Comparison of ENCODE assay signal across 10 mouse cellular contexts in the genomic region with DNA sequence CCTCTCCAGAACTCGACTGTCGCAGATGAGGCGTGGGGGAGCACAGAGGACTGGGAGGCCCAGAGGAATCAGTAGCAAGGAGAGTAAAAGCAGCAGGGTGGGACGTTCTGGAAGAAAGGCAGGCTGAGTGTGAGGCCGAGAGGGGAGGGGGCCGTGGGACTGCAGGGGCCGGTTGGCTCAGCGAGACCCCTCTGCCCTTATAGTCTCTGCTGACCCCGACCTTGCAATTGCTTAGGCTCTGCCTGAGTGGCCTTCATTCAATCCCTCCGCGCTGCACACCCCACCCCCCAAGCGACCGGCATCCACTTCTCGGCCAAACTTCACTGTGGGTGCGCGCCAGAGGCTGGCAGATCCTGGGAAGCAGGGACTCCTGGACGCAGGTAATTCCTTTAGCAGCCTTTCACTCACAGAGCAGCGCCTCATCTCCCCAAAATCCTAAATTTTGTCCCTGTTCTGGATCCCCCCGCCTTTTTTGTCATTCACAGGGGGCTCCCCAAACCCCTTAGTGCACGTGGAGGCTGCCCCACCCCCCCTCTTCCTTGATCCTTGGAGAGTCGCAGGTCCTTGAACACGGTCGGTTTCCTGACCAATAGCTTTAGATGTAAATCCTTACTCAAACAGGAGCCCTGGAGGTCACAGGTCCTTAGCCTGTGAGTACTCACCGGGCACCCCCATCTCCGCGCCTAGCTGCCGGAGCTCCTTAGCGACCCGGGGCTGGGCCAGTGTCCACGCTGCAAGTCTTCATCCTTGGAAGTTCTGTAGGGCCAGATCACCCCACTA. TPM values are rescaled to one million over a fixed set of nuclear protein-coding genes. Genes with fewer than 3 reads are reported as not detected.
DNase-seq lines count a peak whose midpoint lies in the region; ATAC-seq and TF ChIP-seq lines count a peak whose summit lies in the region.
"Had no signal": no experiment of that assay in that cellular context is flagged by ENCODE, and none has a peak within 500 bp of the region (broad histone marks: within the 10 kb centered on the region; RNA-seq: fewer than 3 reads in every experiment).

No protein-coding gene starts in this region.

- TF ChIP-seq CTCF in intestine, postnatal 0 days (IDR thresholded peaks at IDR 0.05; ENCODE audit: low read depth) = no peak

- H3K4me3 ChIP-seq in heart, embryonic 14.5 days (ENCODE audit: control insufficient read depth in 1 of 2, insufficient read depth in 1 of 2, low read depth in 1 of 2, low read length in 2 of 2) = peak overlapping the region in 1 of 2 experiments; percentile 9; a peak in 1 of 4 replicates
- H3K4me3 ChIP-seq in embryonic facial prominence, embryonic 13.5 days = peak overlapping the region; percentile 38
- H3K4me3 ChIP-seq in intestine, postnatal 0 days (ENCODE audit: low read depth, low read length) = 0 out of 2 replicates have a peak overlapping the region, but pooled peaks have one; percentile 18
- H3K4me3 ChIP-seq: left cerebral cortex, adult 2 months had no signal

- H3K9ac ChIP-seq in heart, embryonic 14.5 days (ENCODE audit: low read length) = no peak overlapping the region
- H3K9ac ChIP-seq in embryonic facial prominence, embryonic 13.5 days = peak overlapping the region; percentile 65
- H3K9ac ChIP-seq in intestine, postnatal 0 days (ENCODE audit: low read depth, low read length) = no peak overlapping the region

- H3K27ac ChIP-seq in heart, embryonic 14.5 days (replicated peaks in 1 of 2; ENCODE audit: control insufficient read depth in 1 of 2, insufficient read depth in 1 of 2, low read depth in 2 of 2, low read length in 2 of 2) = no peak overlapping the region
- no peak overlapping the region for H3K27ac ChIP-seq in embryonic facial prominence, embryonic 13.5 days
- H3K27ac ChIP-seq in intestine, postnatal 0 days (ENCODE audit: low read depth, low read length) = no peak overlapping the region
- H3K27ac ChIP-seq: left cerebral cortex, adult 2 months had no signal

- no peaks in the 10 kb centered on the region for H3K9me3 ChIP-seq in heart, embryonic 14.5 days (ENCODE audit: control insufficient read depth, low read length)
- H3K9me3 ChIP-seq in embryonic facial prominence, embryonic 13.5 days = no peaks in the 10 kb centered on the region
- no peaks in the 10 kb centered on the region for H3K9me3 ChIP-seq in intestine, postnatal 0 days (ENCODE audit: control insufficient read depth)

- H3K27me3 ChIP-seq in heart, embryonic 14.5 days (ENCODE audit: control insufficient read depth, insufficient read depth, low read length) = peaks cover 44% of the 10 kb centered on the region
- peaks cover 24% of the 10 kb centered on the region for H3K27me3 ChIP-seq in embryonic facial prominence, embryonic 13.5 days
- H3K27me3 ChIP-seq in intestine, postnatal 0 days (replicated peaks; ENCODE audit: control insufficient read depth, insufficient read depth, low read length) = peaks cover 4% of the 10 kb centered on the region; the same call in 1 of the 2 replicates

- WGBS in heart, embryonic 14.5 days = 10% methylated on average over 30 of the region's 30 CpGs
- WGBS in embryonic facial prominence, embryonic 13.5 days = 7% methylated on average over 30 of the region's 30 CpGs
- WGBS in intestine, postnatal 0 days = 14% methylated on average over 30 of the region's 30 CpGs

- H3K36me3 ChIP-seq in heart, embryonic 14.5 days (ENCODE audit: control insufficient read depth, insufficient read depth, low read length) = no peaks in the 10 kb centered on the region
- H3K36me3 ChIP-seq in embryonic facial prominence, embryonic 13.5 days = no peaks in the 10 kb centered on the region
- H3K36me3 ChIP-seq in intestine, postnatal 0 days (ENCODE audit: control insufficient read depth, insufficient read depth) = no peaks in the 10 kb centered on the region

- H3K4me2 ChIP-seq in heart, embryonic 14.5 days (ENCODE audit: low read length) = peak overlapping the region; percentile 44
- peak overlapping the region; percentile 61 for H3K4me2 ChIP-seq in embryonic facial prominence, embryonic 13.5 days
- peak overlapping the region; percentile 54 for H3K4me2 ChIP-seq in intestine, postnatal 0 days (replicated peaks; ENCODE audit: low read depth)

- ATAC-seq in heart, embryonic 14.5 days (ENCODE audit: insufficient number of reproducible peaks, insufficient read depth, low FRiP score, low read depth) = no peak
- ATAC-seq in embryonic facial prominence, embryonic 13.5 days (ENCODE audit: insufficient number of reproducible peaks, insufficient read depth, low FRiP score, low TSS enrichment, low read depth) = no peak
- ATAC-seq in intestine, postnatal 0 days = no peak

- DNase-seq in heart, adult 18-20 months = no peak
- peak; percentile 50 for DNase-seq in neural tube, embryonic 10.5 days (ENCODE audit: extremely low spot score, low spot score)
- no peak for DNase-seq in layer of hippocampus, adult 11-12 months (ENCODE audit: low spot score)
- no peak for DNase-seq in thymus, postnatal 36 days
- no peak for DNase-seq in urinary bladder, postnatal 25 days (ENCODE audit: low spot score)
- DNase-seq: adrenal gland, adult 2 months had no signal

- peaks cover 0 to 4% of the 10 kb centered on the region in 2 experiments; a peak in 1 of 4 replicates for H3K4me1 ChIP-seq in heart, embryonic 14.5 days (ENCODE audit: control insufficient read depth in 2 of 2, insufficient read depth in 2 of 2, low read length in 2 of 2)
- peaks cover 15% of the 10 kb centered on the region; the same call in 1 of the 2 replicates for H3K4me1 ChIP-seq in embryonic facial prominence, embryonic 13.5 days
- no peaks in the 10 kb centered on the region for H3K4me1 ChIP-seq in intestine, postnatal 0 days (replicated peaks; ENCODE audit: control insufficient read depth, insufficient read depth, low read length)

RNA-seq across cellular contexts. Expression of a gene that starts 8.4 kb away (rescaled TPM):
- 0.11 and 0.16 TPM in 2 replicates for polyA plus RNA-seq in heart, embryonic 14.5 days (2014; fragmentation: Nextera tagmentation; extraction: Ambion mirVana)
- total RNA-seq in heart, adult 18-20 months (2021) = not detected
- 0.11 and 0.17 TPM in 2 replicates for polyA plus RNA-seq in embryonic facial prominence, embryonic 13.5 days (2015; fragmentation: Nextera tagmentation; extraction: Ambion mirVana)
- 0.35 and 0.42 TPM in 2 replicates for polyA plus RNA-seq in intestine, postnatal 0 days (2015; fragmentation: Nextera tagmentation; extraction: Ambion mirVana)
- total RNA-seq: adrenal gland, adult 2 months had no signal

RNA-seq across cellular contexts. Expression of a gene that starts 17.1 kb away (rescaled TPM):
- polyA plus RNA-seq in heart, embryonic 14.5 days (2014; fragmentation: Nextera tagmentation; extraction: Ambion mirVana) = 44.3 and 49.8 TPM in 2 replicates
- total RNA-seq in heart, adult 18-20 months (2021) = 10 to 100 TPM; 13.9 to 15.0 TPM
- 48.0 and 56.2 TPM in 2 replicates for polyA plus RNA-seq in embryonic facial prominence, embryonic 13.5 days (2015; fragmentation: Nextera tagmentation; extraction: Ambion mirVana)
- 47.9 and 50.4 TPM in 2 replicates for polyA plus RNA-seq in intestine, postnatal 0 days (2015; fragmentation: Nextera tagmentation; extraction: Ambion mirVana)

RNA-seq across cellular contexts. Expression of a gene that starts 33.1 kb away (rescaled TPM):
- polyA plus RNA-seq in heart, embryonic 14.5 days (2014; fragmentation: Nextera tagmentation; extraction: Ambion mirVana) = 8.7 and 9.6 TPM in 2 replicates
- 10 to 100 TPM; 31.2 to 32.5 TPM for total RNA-seq in heart, adult 18-20 months (2021)
- 16.3 and 17.1 TPM in 2 replicates for polyA plus RNA-seq in embryonic facial prominence, embryonic 13.5 days (2015; fragmentation: Nextera tagmentation; extraction: Ambion mirVana)
- polyA plus RNA-seq in intestine, postnatal 0 days (2015; fragmentation: Nextera tagmentation; extraction: Ambion mirVana) = 4.7 and 6.4 TPM in 2 replicates

RNA-seq across cellular contexts. Expression of a gene that starts 47.8 kb away (rescaled TPM):
- polyA plus RNA-seq in heart, embryonic 14.5 days (2014; fragmentation: Nextera tagmentation; extraction: Ambion mirVana) = not detected in 2 replicates
- not detected for total RNA-seq in heart, adult 18-20 months (2021)
- polyA plus RNA-seq in embryonic facial prominence, embryonic 13.5 days (2015; fragmentation: Nextera tagmentation; extraction: Ambion mirVana) = not detected in 2 replicates
- not detected in 2 replicates for polyA plus RNA-seq in intestine, postnatal 0 days (2015; fragmentation: Nextera tagmentation; extraction: Ambion mirVana)
- total RNA-seq: adrenal gland, adult 2 months; left cerebral cortex, adult 2 months had no signal
- polyA plus RNA-seq: adrenal gland, adult 2 months had no signal

RNA-seq across cellular contexts. Expression of a gene that starts 48.0 kb away (rescaled TPM):
- polyA plus RNA-seq in heart, embryonic 14.5 days (2014; fragmentation: Nextera tagmentation; extraction: Ambion mirVana) = 296 and 340 TPM in 2 replicates
- 100 to 1,000 TPM; 233 to 247 TPM for total RNA-seq in heart, adult 18-20 months (2021)
- 360 and 396 TPM in 2 replicates for polyA plus RNA-seq in embryonic facial prominence, embryonic 13.5 days (2015; fragmentation: Nextera tagmentation; extraction: Ambion mirVana)
- polyA plus RNA-seq in intestine, postnatal 0 days (2015; fragmentation: Nextera tagmentation; extraction: Ambion mirVana) = 386 and 389 TPM in 2 replicates
